Mouse (Mus musculus) liver, postnatal 0 days (tissue): ENCODE results near the gene Tigar. TPM values are rescaled to one million over a fixed set of nuclear protein-coding genes. Genes with fewer than 3 reads are reported as not detected.

Source experiments
- ATAC-seq: fragments of 200-750 bp; cut with Nextera tagmentation; 2 replicates; pipeline ENCODE4 v1.8.0; 2017; ENCODE audit warnings: mild to moderate bottlenecking, moderate library complexity
- DNase-seq: peaks from one replicate; pipeline ENCODE4 v3.0.0-alpha.2; 2016
- H3K27ac ChIP-seq: fragments of 300-500 bp; sonication (generic); 2 replicates; pipeline ENCODE4 v1.5.1; 2014; ENCODE audit warnings: antibody characterized with exemption, moderate library complexity, mild to moderate bottlenecking, low read depth
- H3K27me3 ChIP-seq: fragments of 300-500 bp; sonication (generic); 2 replicates; pipeline ENCODE4 v1.6.1; 2014; ENCODE audit warnings: low read length, control low read depth, mixed read lengths; ENCODE audit not compliant: insufficient read depth
- H3K36me3 ChIP-seq: fragments of 300-500 bp; sonication (generic); replicated peaks from 2 replicates; pipeline ENCODE4 v1.6.1; 2014; ENCODE audit warnings: mild to moderate bottlenecking, control low read depth, low read length, moderate library complexity, mixed read lengths; ENCODE audit not compliant: insufficient read depth
- H3K4me1 ChIP-seq: fragments of 300-500 bp; sonication (generic); 2 replicates; pipeline ENCODE4 v1.6.1; 2014; ENCODE audit warnings: antibody characterized with exemption, mild to moderate bottlenecking, control low read depth; ENCODE audit not compliant: insufficient read depth
- H3K4me2 ChIP-seq: fragments of 300-500 bp; sonication (generic); 2 replicates; pipeline ENCODE4 v1.6.1; 2014; ENCODE audit warnings: low read depth, mild to moderate bottlenecking, low read length, moderate library complexity, mixed read lengths
- H3K4me3 ChIP-seq: fragments of 300-500 bp; sonication (generic); 2 replicates; pipeline ENCODE4 v1.5.1; 2014; ENCODE audit warnings: low read depth, low read length
- H3K9ac ChIP-seq: fragments of 300-500 bp; sonication (generic); replicated peaks from 2 replicates; pipeline ENCODE4 v1.6.1; 2014; ENCODE audit warnings: mild to moderate bottlenecking, moderate library complexity
- H3K9me3 ChIP-seq: fragments of 300-500 bp; sonication (generic); 2 replicates; pipeline ENCODE4 v1.6.1; 2016; ENCODE audit warnings: mild to moderate bottlenecking, control low read depth, low read length, mixed read lengths
- CTCF ChIP-seq: sonication (generic); IDR thresholded peaks from 2 replicates; pipeline ENCODE4 v1.5.1; 2016; ENCODE audit warnings: antibody characterized with exemption, low read depth
- EP300 ChIP-seq: IDR thresholded peaks from 2 replicates; pipeline ENCODE4 v1.6.1; 2016; ENCODE audit warnings: antibody characterized with exemption, low read depth, mild to moderate bottlenecking
- WGBS: fragments of 180-500 bp; shearing (Covaris S2); extraction: QIAGEN DNeasy Blood & Tissue Kit; methylation state at CpG from one replicate; pipeline ENCODE4 v1.1.7; 2014; ENCODE audit not compliant: insufficient replicate concordance; 5-methylcytosine and 5-hydroxymethylcytosine counted together
- polyA plus RNA-seq: library from polyadenylated mRNA; unstranded; fragments of >200 nt; fragmentation: Nextera tagmentation; extraction: Ambion mirVana; gene quantifications from 2 replicates; pipeline ENCODE4 v1.2.1, GENCODE M21; 2015

The Tigar gene
- polyA plus RNA-seq, 1 experiment from 2014 or later = 1.2 TPM

DNA sequence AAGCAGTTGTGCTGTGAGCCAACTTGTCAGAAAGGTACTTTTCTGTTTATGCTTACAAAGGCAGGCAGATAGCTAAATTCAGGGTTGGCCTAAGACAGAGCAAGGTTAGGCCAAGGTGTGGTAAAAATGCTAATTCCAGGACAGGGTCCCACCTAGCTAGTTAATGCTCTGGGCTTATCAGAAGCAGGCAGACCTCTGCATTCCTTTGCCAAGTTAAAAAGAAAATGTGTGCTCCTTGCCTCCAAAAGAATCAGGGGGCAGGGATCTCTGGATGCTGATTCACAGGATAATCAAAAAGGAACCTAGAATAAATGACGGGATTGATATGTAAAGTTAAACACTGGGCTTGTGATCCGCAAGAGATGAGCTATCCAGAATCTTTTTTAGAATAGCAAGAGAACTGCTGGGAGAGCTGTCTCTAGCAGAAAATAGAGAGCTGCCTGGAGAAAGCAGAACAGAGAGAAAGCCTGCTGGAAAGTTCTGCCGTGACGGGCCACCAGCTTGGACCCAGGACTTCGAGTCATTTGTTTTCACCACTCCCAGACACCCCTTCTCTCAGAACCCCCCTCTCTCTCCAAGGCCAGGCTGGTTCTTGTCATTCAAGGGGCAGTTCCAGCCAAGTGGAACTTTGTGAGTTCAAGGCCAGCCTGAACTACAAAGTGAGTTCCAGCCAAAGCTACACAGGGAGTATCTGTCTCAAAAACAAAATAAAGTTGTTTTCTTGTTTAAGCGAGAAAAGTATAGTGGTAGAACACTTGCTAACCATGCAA lies 5.7 kb downstream of the Tigar start:
- no peak for ATAC-seq
- H3K27me3 ChIP-seq = no peaks in the 10 kb centered on the region
- H3K4me1 ChIP-seq = peaks cover 2% of the 10 kb centered on the region; the same call in 1 of the 2 replicates
- WGBS = 84% methylated on average over 6 of the region's 6 CpGs
- no peak overlapping the region for H3K4me3 ChIP-seq
- H3K4me2 ChIP-seq = no peak overlapping the region
- no peak overlapping the region for H3K27ac ChIP-seq
- no peaks in the 10 kb centered on the region for H3K36me3 ChIP-seq
- no peak for DNase-seq
- TF ChIP-seq CTCF (no peak), EP300 (no peak)
- no peak overlapping the region for H3K9ac ChIP-seq
- H3K9me3 ChIP-seq = no peaks in the 10 kb centered on the region

DNA sequence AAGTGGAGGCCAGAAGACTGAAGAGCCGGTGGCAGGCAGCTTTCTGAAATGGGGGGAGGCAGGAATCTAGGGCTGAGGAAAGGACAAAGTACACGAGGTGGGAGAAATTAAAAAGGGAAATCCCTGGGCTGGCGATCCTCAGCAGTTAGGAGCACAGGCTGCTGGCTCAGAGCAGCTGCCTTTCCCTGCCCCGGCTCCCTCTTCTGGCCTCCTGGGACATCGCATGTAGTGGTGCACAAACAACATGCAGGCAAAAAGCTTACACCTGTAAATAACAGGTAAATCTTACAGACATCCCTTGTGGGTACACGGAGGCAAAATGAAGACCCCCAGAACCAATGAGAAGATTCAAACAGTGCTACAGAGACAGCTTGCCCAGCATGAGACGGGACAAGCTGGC lies 14.8 kb downstream of the Tigar start:
- TF ChIP-seq EP300 (no peak), CTCF (peak; percentile 49)
- Histone ChIP-seq H3K4me3 (no peak overlapping the region), H3K27ac (no peak overlapping the region), H3K4me1 (no peaks in the 10 kb centered on the region), H3K36me3 (peaks cover 7% of the 10 kb centered on the region; the same call in 1 of the 2 replicates), H3K9me3 (no peaks in the 10 kb centered on the region), H3K9ac (no peak overlapping the region), H3K27me3 (no peaks in the 10 kb centered on the region), H3K4me2 (no peak overlapping the region)
- ATAC-seq = no peak
- WGBS = 63% methylated on average over 7 of the region's 7 CpGs
- DNase-seq = no peak

DNA sequence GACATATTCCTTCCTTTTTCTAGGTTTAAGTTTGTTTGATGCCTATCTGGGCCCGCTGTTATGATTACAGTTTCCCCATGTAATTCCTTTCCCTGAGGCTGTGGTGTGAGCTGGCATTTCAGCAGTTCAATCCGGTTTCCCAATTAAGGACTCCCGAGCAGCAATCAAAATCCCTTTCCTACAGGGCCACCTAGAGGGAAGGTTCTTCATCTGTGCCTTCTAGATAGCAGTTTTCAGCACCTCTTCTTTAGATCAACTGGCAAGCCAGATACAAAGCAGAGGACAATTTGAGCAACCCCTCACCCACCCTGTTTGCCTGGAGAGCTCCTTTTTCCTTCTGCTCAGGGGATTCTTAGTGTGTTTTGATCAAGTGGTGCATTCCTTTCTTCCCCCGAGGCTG lies 22.6 kb downstream of the Tigar start:
- Histone ChIP-seq H3K4me1 (no peaks in the 10 kb centered on the region), H3K4me2 (no peak overlapping the region), H3K9ac (no peak overlapping the region), H3K27me3 (no peaks in the 10 kb centered on the region), H3K9me3 (no peaks in the 10 kb centered on the region), H3K27ac (no peak overlapping the region), H3K36me3 (peaks cover 7% of the 10 kb centered on the region; the same call in 1 of the 2 replicates), H3K4me3 (no peak overlapping the region)
- ATAC-seq (no peak), DNase-seq (no peak)
- TF ChIP-seq EP300 (no peak), CTCF (no peak)
- 68% methylated on average over 4 of the region's 4 CpGs for WGBS

DNA sequence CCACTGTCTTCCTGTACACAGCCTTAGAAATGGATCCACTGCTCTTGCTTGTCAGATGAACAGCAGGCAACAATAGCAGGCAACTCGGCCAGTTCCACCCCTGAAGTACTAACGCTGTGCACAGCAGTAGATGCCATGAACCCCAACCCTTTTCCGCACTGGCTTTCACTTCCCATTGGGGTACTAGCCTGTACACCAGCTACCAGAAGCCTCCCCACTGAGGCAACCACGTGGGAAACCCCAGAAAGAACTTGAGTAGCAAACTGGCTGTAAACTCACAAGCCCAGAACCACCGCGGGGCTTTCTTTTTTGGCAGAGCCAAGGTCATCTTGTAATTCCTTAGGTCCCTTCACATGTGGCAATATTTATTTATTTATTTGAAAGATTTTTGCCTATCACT lies 27.5 kb downstream of the Tigar start:
- no peak overlapping the region for H3K4me2 ChIP-seq
- H3K9me3 ChIP-seq = no peaks in the 10 kb centered on the region
- TF ChIP-seq EP300 = no peak
- no peak for TF ChIP-seq CTCF
- 63% methylated on average over 6 of the region's 6 CpGs for WGBS
- H3K9ac ChIP-seq = no peak overlapping the region
- no peak overlapping the region for H3K4me3 ChIP-seq
- 0 out of 2 replicates have a peak, but pooled peaks cover 2% of the 10 kb centered on the region for H3K4me1 ChIP-seq
- H3K27me3 ChIP-seq = peaks cover 29% of the 10 kb centered on the region
- ATAC-seq (no peak), DNase-seq (no peak)
- no peak overlapping the region for H3K27ac ChIP-seq
- no peaks in the 10 kb centered on the region for H3K36me3 ChIP-seq

GRCm38 (mm10) chr6:127079867-127080731 lies 29.3 kb downstream of the Tigar start:
- DNase-seq = peak; percentile 45
- Histone ChIP-seq H3K27me3 (peaks cover 31% of the 10 kb centered on the region), H3K36me3 (no peaks in the 10 kb centered on the region), H3K4me2 (peak overlapping the region; percentile 62), H3K4me3 (peak overlapping the region; percentile 43), H3K4me1 (0 out of 2 replicates have a peak, but pooled peaks cover 2% of the 10 kb centered on the region), H3K9ac (no peak overlapping the region), H3K27ac (no peak overlapping the region), H3K9me3 (no peaks in the 10 kb centered on the region)
- no peak for ATAC-seq
- WGBS = 5% methylated on average over 55 of the region's 59 CpGs
- TF ChIP-seq CTCF = peak; percentile 47
- TF ChIP-seq EP300 = no peak

GRCm38 (mm10) chr6:127072817-127073216 lies 36.5 kb downstream of the Tigar start, which contains the start of gene Fgf23:
Fgf23 (plus strand) TSS chr6:127072902.
- ATAC-seq (no peak), DNase-seq (no peak)
- H3K9me3 ChIP-seq = no peaks in the 10 kb centered on the region
- WGBS = 16% methylated on average over 5 of the region's 5 CpGs
- 0 out of 2 replicates have a peak, but pooled peaks cover 2% of the 10 kb centered on the region for H3K27me3 ChIP-seq
- no peaks in the 10 kb centered on the region for H3K36me3 ChIP-seq
- H3K27ac ChIP-seq = no peak within 1 kb of the TSS
- TF ChIP-seq CTCF (no peak), EP300 (no peak)
- no peak within 1 kb of the TSS for H3K4me2 ChIP-seq
- no peaks in the 10 kb centered on the region for H3K4me1 ChIP-seq
- H3K4me3 ChIP-seq = no peak within 1 kb of the TSS
- no peak within 1 kb of the TSS for H3K9ac ChIP-seq
